ENCODE assay signal across 25 mouse cellular contexts in genomic region chr11:89455647-89456231, GRCm38 (mm10).
A peak's percentile ranks its signal among the peaks of the same experiment; 100 is the strongest.
DNase-seq lines count a peak whose midpoint lies in the region; ATAC-seq and TF ChIP-seq lines count a peak whose summit lies in the region.
"Had no signal": no experiment of that assay in that cellular context is flagged by ENCODE, and none has a peak within 500 bp of the region (broad histone marks: within the 10 kb centered on the region; RNA-seq: fewer than 3 reads in every experiment).

No protein-coding gene starts in this region.

- H3K9me3 ChIP-seq in midbrain, embryonic 11.5 days (ENCODE audit: control insufficient read depth, low read length) = no peaks in the 10 kb centered on the region
- no peaks in the 10 kb centered on the region for H3K9me3 ChIP-seq in midbrain, postnatal 0 days (ENCODE audit: low read length)
- H3K9me3 ChIP-seq in midbrain, embryonic 15.5 days = no peaks in the 10 kb centered on the region
- H3K9me3 ChIP-seq in hindbrain, embryonic 16.5 days (ENCODE audit: control insufficient read depth, low read length) = no peaks in the 10 kb centered on the region
- H3K9me3 ChIP-seq: forebrain, embryonic 15.5 days; hindbrain, embryonic 12.5 days; limb, embryonic 10.5 days; liver, embryonic 15.5 days had no signal

- H3K4me2 ChIP-seq in midbrain, embryonic 11.5 days = no peak overlapping the region
- no peak overlapping the region for H3K4me2 ChIP-seq in midbrain, postnatal 0 days (ENCODE audit: low read depth, low read length, poor library complexity, severe bottlenecking)
- H3K4me2 ChIP-seq in midbrain, embryonic 15.5 days = no peak overlapping the region
- H3K4me2 ChIP-seq in hindbrain, embryonic 16.5 days (ENCODE audit: low read length) = no peak overlapping the region
- H3K4me2 ChIP-seq: forebrain, embryonic 15.5 days; hindbrain, embryonic 12.5 days; liver, embryonic 15.5 days had no signal

- WGBS in midbrain, embryonic 11.5 days = 9% methylated on average over 5 of the region's 5 CpGs
- WGBS in midbrain, postnatal 0 days = 20% methylated on average over 5 of the region's 5 CpGs
- 15% methylated on average over 5 of the region's 5 CpGs for WGBS in midbrain, embryonic 15.5 days
- WGBS in hindbrain, embryonic 16.5 days = 55% methylated on average over 5 of the region's 5 CpGs

- no peaks in the 10 kb centered on the region for H3K36me3 ChIP-seq in midbrain, embryonic 11.5 days (ENCODE audit: control insufficient read depth, insufficient read depth, low read length)
- H3K36me3 ChIP-seq in midbrain, postnatal 0 days (ENCODE audit: insufficient read depth, low read length) = no peaks in the 10 kb centered on the region
- no peaks in the 10 kb centered on the region for H3K36me3 ChIP-seq in midbrain, embryonic 15.5 days (replicated peaks)
- no peaks in the 10 kb centered on the region for H3K36me3 ChIP-seq in hindbrain, embryonic 16.5 days (ENCODE audit: control insufficient read depth, insufficient read depth, low read length)
- H3K36me3 ChIP-seq: forebrain, embryonic 15.5 days; hindbrain, embryonic 12.5 days; limb, embryonic 10.5 days; liver, embryonic 15.5 days had no signal

- peaks cover 9% of the 10 kb centered on the region for H3K4me1 ChIP-seq in midbrain, embryonic 11.5 days (ENCODE audit: control insufficient read depth, insufficient read depth, low read length)
- H3K4me1 ChIP-seq in midbrain, postnatal 0 days (ENCODE audit: insufficient read depth, low read length) = no peaks in the 10 kb centered on the region
- H3K4me1 ChIP-seq in midbrain, embryonic 15.5 days = peaks cover 9% of the 10 kb centered on the region; the same call in 1 of the 2 replicates
- H3K4me1 ChIP-seq in hindbrain, embryonic 16.5 days (ENCODE audit: control insufficient read depth, insufficient read depth, low read depth, low read length) = no peaks in the 10 kb centered on the region
- H3K4me1 ChIP-seq: liver, embryonic 15.5 days had no signal

- H3K9ac ChIP-seq in midbrain, embryonic 11.5 days (ENCODE audit: low read length) = no peak overlapping the region
- H3K9ac ChIP-seq in midbrain, postnatal 0 days (replicated peaks; ENCODE audit: low read length, poor library complexity, severe bottlenecking) = no peak overlapping the region
- no peak overlapping the region for H3K9ac ChIP-seq in midbrain, embryonic 15.5 days
- H3K9ac ChIP-seq in hindbrain, embryonic 16.5 days (ENCODE audit: low read depth, low read length) = no peak overlapping the region
- H3K9ac ChIP-seq: forebrain, embryonic 15.5 days; hindbrain, embryonic 12.5 days; liver, embryonic 15.5 days had no signal

- 0 out of 2 replicates have a peak, but pooled peaks have one; percentile 48 for ATAC-seq in midbrain, embryonic 11.5 days (ENCODE audit: low FRiP score)
- no peak for ATAC-seq in midbrain, postnatal 0 days (ENCODE audit: low FRiP score)
- ATAC-seq in midbrain, embryonic 15.5 days (replicated peaks) = 0 out of 2 replicates have a peak, but pooled peaks have one; percentile 14
- ATAC-seq in hindbrain, embryonic 16.5 days = no peak
- ATAC-seq: activated CD4-positive, CD25-positive, alpha-beta regulatory T cell, adult 4 months; forebrain, embryonic 15.5 days; lung, postnatal 0 days had no signal

- TF ChIP-seq CTCF in midbrain, postnatal 0 days (IDR thresholded peaks at IDR 0.05) = no peak

- no peak overlapping the region for H3K4me3 ChIP-seq in midbrain, embryonic 11.5 days (ENCODE audit: low read depth, low read length)
- no peak overlapping the region for H3K4me3 ChIP-seq in midbrain, postnatal 0 days (ENCODE audit: low read depth, low read length)
- H3K4me3 ChIP-seq in midbrain, embryonic 15.5 days = no peak overlapping the region
- no peak overlapping the region for H3K4me3 ChIP-seq in hindbrain, embryonic 16.5 days (ENCODE audit: low read length)
- H3K4me3 ChIP-seq: erythroblast, embryonic 14.5 days; forebrain, embryonic 15.5 days; heart, adult 2 months; hindbrain, embryonic 12.5 days; limb, embryonic 10.5 days; liver, embryonic 15.5 days had no signal

- no peak overlapping the region; the same call in 1 of the 2 replicates for H3K27ac ChIP-seq in midbrain, embryonic 11.5 days (ENCODE audit: low read depth, low read length)
- no peak overlapping the region for H3K27ac ChIP-seq in midbrain, postnatal 0 days (ENCODE audit: low read depth, low read length)
- H3K27ac ChIP-seq in midbrain, embryonic 15.5 days = peak overlapping the region; percentile 1; the same call in 1 of the 2 replicates
- H3K27ac ChIP-seq in hindbrain, embryonic 16.5 days (ENCODE audit: low read depth, low read length) = no peak overlapping the region
- H3K27ac ChIP-seq: forebrain, embryonic 15.5 days; heart, adult 2 months; hindbrain, embryonic 12.5 days; limb, embryonic 10.5 days; liver, embryonic 15.5 days; macrophage had no signal

- no peaks in the 10 kb centered on the region for H3K27me3 ChIP-seq in midbrain, embryonic 11.5 days (ENCODE audit: control insufficient read depth, insufficient read depth, low read length)
- no peaks in the 10 kb centered on the region for H3K27me3 ChIP-seq in midbrain, postnatal 0 days (ENCODE audit: insufficient read depth, low read length)
- H3K27me3 ChIP-seq in midbrain, embryonic 15.5 days (replicated peaks) = no peaks in the 10 kb centered on the region
- no peaks in the 10 kb centered on the region for H3K27me3 ChIP-seq in hindbrain, embryonic 16.5 days (replicated peaks; ENCODE audit: control insufficient read depth, insufficient read depth, low read length)
- H3K27me3 ChIP-seq: forebrain, embryonic 15.5 days; hindbrain, embryonic 12.5 days; liver, embryonic 15.5 days had no signal

- peak; percentile 24 for DNase-seq in embryo, embryonic 10 days (ENCODE audit: low spot score)
- DNase-seq in embryo, embryonic 9.5 days (ENCODE audit: extremely low spot score) = no peak
- DNase-seq in midbrain, embryonic 11.5 days (ENCODE audit: low spot score, missing footprints) = peak; percentile 82
- DNase-seq in midbrain, postnatal 0 days (ENCODE audit: low spot score) = no peak
- no peak for DNase-seq in c-Kit-positive CD71-positive TER-119-positive erythroid progenitor cells, embryonic 14.5 days (ENCODE audit: low spot score)
- no peak for DNase-seq in kidney, postnatal 14 days
- DNase-seq: adrenal gland, adult 8-10 months; cerebellum, adult 9-10 months; gastrocnemius, postnatal 25 days; heart, adult 2 months; kidney, adult 2 months; kidney, postnatal 10 days; liver; right cerebral cortex, postnatal 25 days; spleen, adult 18-20 months had no signal

Comparison
In these comparisons a context has a peak if more than half of its experiments do, and no peak if none do; other contexts are left out.
1. DNase-seq: peak in embryo, embryonic 10 days (single experiment) and midbrain, embryonic 11.5 days (single experiment); none in embryo, embryonic 9.5 days (single experiment), midbrain, postnatal 0 days (single experiment), c-Kit-positive CD71-positive TER-119-positive erythroid progenitor cells, embryonic 14.5 days (single experiment) and kidney, postnatal 14 days (single experiment).
2. ATAC-seq: peak in midbrain, embryonic 11.5 days (single experiment) and midbrain, embryonic 15.5 days (single experiment); none in midbrain, postnatal 0 days (single experiment) and hindbrain, embryonic 16.5 days (single experiment).